Mouse (Mus musculus): Measurements from ENCODE around the gene Chuk. TPM values are rescaled to one million over a fixed set of nuclear protein-coding genes. Genes with fewer than 3 reads are reported as not detected.

Chuk gene
- 40.1 and 40.2 TPM in 2 replicates for polyA plus RNA-seq (2015; fragmentation: Nextera tagmentation; extraction: Ambion mirVana)

DNA sequence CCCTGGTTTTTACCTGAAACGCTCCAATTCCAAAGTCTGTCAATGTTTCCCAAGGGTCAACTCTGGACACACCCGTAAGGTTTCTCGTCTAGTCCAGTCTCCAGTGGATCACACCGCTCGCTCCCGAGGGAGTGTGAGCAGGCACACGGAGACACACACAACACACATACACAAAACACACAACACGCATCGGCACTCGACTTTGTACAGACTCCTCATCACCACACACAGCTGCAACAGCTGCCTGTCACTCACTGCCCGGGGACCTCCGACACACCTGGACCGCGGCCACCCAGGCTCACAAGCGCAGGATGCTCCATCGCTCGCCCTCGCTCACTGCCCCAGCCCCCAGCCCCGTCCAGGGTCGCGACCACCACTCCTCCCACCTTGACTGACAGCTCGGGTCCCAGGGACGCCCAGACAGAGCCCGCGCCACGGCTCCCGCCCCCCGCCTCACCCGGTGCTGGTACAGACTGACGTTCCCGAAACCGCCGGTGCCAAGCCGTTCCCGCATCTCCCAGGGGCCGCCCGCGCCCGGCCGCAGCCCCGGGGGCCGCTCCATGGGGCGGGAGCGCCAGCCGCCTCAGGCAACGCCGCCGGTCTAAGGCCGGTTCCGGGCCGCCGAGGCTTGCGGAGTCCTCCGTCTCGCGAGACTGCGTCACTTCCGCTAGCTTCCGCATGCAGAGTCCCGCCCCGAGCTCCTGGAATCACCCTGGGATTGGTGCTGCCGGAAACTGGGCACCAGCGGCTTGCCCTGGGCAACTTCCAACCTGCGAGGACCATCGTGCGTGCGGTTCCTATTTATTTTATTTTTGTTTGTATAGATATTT, at the start of gene Chuk:
TSS of gene Chuk (minus strand) at position 650 of the 830 bp plus-strand sequence.
- peak within 1 kb of the TSS; percentile 94 for H3K9ac ChIP-seq (ENCODE audit: low read length)
- peaks cover 7% of the 10 kb centered on the region for H3K36me3 ChIP-seq (ENCODE audit: control insufficient read depth, insufficient read depth, low read length)
- ATAC-seq (ENCODE audit: low read depth) = peak; percentile 99
- WGBS = under 1% methylated on average over 67 of the region's 67 CpGs
- no peaks in the 10 kb centered on the region for H3K9me3 ChIP-seq (ENCODE audit: control insufficient read depth, low read length)
- peaks cover 7% of the 10 kb centered on the region for H3K4me1 ChIP-seq (replicated peaks; ENCODE audit: control insufficient read depth, insufficient read depth, low read length)
- H3K4me3 ChIP-seq (ENCODE audit: low read length) = peak within 1 kb of the TSS; percentile 80
- H3K4me2 ChIP-seq (ENCODE audit: low read depth, low read length) = peak within 1 kb of the TSS; percentile 91
- no peaks in the 10 kb centered on the region for H3K27me3 ChIP-seq (ENCODE audit: control insufficient read depth, insufficient read depth, low read depth, low read length)
- H3K27ac ChIP-seq (ENCODE audit: low read length) = peak within 1 kb of the TSS; percentile 15

DNA sequence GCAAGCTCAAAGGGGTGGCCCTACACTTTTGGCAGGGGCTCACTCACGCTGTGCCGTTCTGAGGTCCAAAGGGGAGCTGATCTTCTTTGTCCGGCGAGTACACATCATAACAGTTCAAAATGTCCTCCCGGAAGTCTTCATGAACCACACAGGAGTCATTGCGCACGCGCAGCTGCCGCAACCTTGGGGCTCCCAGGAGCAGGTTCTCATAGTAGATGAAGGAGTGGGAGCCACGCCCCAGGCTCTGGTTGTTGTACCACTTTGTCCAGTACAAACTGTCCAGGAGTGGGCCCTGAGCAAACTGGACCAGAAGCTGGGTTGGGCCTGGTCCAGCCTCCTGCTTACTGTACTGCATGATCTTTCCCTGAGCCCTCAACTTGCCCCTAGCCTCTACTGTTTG, 49.7 kb upstream of the Chuk start:
- no peaks in the 10 kb centered on the region for H3K27me3 ChIP-seq (ENCODE audit: control insufficient read depth, insufficient read depth, low read depth, low read length)
- H3K36me3 ChIP-seq (ENCODE audit: control insufficient read depth, insufficient read depth, low read length) = no peaks in the 10 kb centered on the region
- no peak overlapping the region for H3K27ac ChIP-seq (ENCODE audit: low read length)
- H3K4me1 ChIP-seq (replicated peaks; ENCODE audit: control insufficient read depth, insufficient read depth, low read length) = no peaks in the 10 kb centered on the region
- H3K9ac ChIP-seq (ENCODE audit: low read length) = no peak overlapping the region
- 91% methylated on average over 10 of the region's 10 CpGs for WGBS
- no peaks in the 10 kb centered on the region for H3K9me3 ChIP-seq (ENCODE audit: control insufficient read depth, low read length)
- no peak overlapping the region for H3K4me3 ChIP-seq (ENCODE audit: low read length)
- ATAC-seq (ENCODE audit: low read depth) = no peak
- H3K4me2 ChIP-seq (ENCODE audit: low read depth, low read length) = no peak overlapping the region

DNA sequence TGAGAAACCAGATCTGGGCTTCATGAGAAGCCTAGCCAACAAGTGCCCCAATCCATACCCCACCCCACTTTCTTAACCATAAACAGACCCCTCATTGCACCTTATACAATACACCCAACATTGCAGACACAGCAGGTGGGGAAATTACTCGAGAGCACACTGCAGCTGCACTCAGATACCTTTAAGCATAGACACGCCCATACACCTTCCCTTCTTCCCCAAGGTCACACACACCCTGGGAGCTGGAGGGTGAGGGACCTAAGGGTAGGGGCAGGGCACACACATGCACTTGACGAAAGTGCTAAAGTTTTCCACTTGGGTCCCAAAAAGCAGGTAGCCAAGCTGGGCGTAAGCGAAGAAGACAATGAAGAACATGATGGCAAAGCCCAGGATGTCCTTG, 46.5 kb upstream of the Chuk start:
- WGBS = 74% methylated on average over 5 of the region's 5 CpGs
- Histone ChIP-seq H3K4me3 (ENCODE audit: low read length) (no peak overlapping the region), H3K4me1 (replicated peaks; ENCODE audit: control insufficient read depth, insufficient read depth, low read length) (no peaks in the 10 kb centered on the region)

DNA sequence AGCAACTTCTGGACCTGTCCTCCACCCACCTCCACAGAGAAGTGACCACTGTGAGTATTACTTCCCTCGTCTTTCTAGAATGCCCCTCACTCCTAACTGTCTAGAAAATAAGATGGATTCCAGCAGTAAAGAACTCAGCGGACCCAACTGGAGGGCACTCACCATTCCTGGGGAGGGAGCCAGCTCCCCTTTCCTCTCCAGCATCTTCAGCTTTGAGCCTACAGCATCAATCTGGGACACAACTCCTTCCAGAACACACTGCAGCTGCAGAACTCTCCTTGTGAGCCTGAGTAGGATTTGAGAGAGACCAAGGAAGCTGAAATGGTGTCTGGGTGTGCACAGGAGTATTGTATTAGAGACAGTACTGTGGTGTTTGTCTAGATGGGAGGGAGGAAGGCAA, 41.7 kb upstream of the Chuk start:
- no peak for ATAC-seq (ENCODE audit: low read depth)
- Histone ChIP-seq H3K9ac (ENCODE audit: low read length) (no peak overlapping the region), H3K4me2 (ENCODE audit: low read depth, low read length) (no peak overlapping the region), H3K4me1 (replicated peaks; ENCODE audit: control insufficient read depth, insufficient read depth, low read length) (peaks cover 8% of the 10 kb centered on the region), H3K4me3 (ENCODE audit: low read length) (no peak overlapping the region), H3K27me3 (ENCODE audit: control insufficient read depth, insufficient read depth, low read depth, low read length) (no peaks in the 10 kb centered on the region), H3K36me3 (ENCODE audit: control insufficient read depth, insufficient read depth, low read length) (no peaks in the 10 kb centered on the region), H3K9me3 (ENCODE audit: control insufficient read depth, low read length) (no peaks in the 10 kb centered on the region), H3K27ac (ENCODE audit: low read length) (no peak overlapping the region)
- WGBS = 72% methylated on average over 2 of the region's 2 CpGs

More for the DNA sequence above, 46.5 kb upstream of the Chuk start:
- no peaks in the 10 kb centered on the region for H3K36me3 ChIP-seq (ENCODE audit: control insufficient read depth, insufficient read depth, low read length)
- H3K27me3 ChIP-seq (ENCODE audit: control insufficient read depth, insufficient read depth, low read depth, low read length) = no peaks in the 10 kb centered on the region
- no peak overlapping the region for H3K4me2 ChIP-seq (ENCODE audit: low read depth, low read length)
- H3K9me3 ChIP-seq (ENCODE audit: control insufficient read depth, low read length) = no peaks in the 10 kb centered on the region
- no peak for ATAC-seq (ENCODE audit: low read depth)
- no peak overlapping the region for H3K9ac ChIP-seq (ENCODE audit: low read length)
- no peak overlapping the region for H3K27ac ChIP-seq (ENCODE audit: low read length)

DNA sequence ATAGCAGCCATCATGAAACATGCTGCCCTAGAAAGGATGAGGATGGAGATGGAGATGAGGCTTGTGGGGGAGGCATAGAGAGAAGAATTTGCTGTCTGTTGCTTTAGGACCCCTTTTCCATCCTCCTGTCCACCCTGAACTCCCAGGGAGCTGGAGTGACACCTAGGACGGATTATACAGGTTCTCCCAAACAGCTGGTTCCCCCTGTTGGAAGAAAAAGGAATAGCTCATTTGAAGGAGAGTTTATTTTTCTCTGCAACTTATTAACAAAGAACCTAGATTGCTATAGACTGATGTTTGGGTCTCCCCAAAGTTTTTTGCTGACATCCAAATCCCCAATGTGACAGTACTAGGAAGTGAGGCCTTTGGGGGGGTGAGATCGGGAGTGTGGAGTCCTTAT, 41.1 kb upstream of the Chuk start:
- no peak for ATAC-seq (ENCODE audit: low read depth)
- Histone ChIP-seq H3K27ac (ENCODE audit: low read length) (no peak overlapping the region), H3K4me3 (ENCODE audit: low read length) (no peak overlapping the region), H3K27me3 (ENCODE audit: control insufficient read depth, insufficient read depth, low read depth, low read length) (no peaks in the 10 kb centered on the region), H3K9ac (ENCODE audit: low read length) (no peak overlapping the region), H3K4me1 (replicated peaks; ENCODE audit: control insufficient read depth, insufficient read depth, low read length) (peaks cover 8% of the 10 kb centered on the region), H3K4me2 (ENCODE audit: low read depth, low read length) (no peak overlapping the region), H3K9me3 (ENCODE audit: control insufficient read depth, low read length) (no peaks in the 10 kb centered on the region), H3K36me3 (ENCODE audit: control insufficient read depth, insufficient read depth, low read length) (no peaks in the 10 kb centered on the region)
- WGBS = 26% methylated on average over 2 of the region's 2 CpGs

DNA sequence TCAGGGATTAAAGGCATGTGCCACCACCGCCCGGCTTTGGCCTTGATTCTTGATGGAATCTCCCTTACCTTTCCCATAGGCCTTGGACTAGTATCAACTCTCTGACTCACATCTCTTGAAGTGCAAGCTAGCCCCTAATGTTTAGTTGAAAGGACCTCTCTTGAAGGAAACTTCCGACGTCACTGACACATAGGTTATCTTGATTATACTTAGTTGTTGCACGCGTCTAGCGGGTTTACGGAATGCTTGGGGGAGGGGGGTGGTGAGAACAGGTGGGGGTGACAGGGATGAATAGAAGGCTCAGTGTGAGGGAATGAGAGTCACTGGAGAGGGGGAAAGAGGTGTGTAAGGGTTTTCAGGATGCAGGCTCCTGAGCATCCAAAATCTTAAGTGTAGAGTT, 39.7 kb upstream of the Chuk start:
- Histone ChIP-seq H3K9me3 (ENCODE audit: control insufficient read depth, low read length) (no peaks in the 10 kb centered on the region), H3K9ac (ENCODE audit: low read length) (no peak overlapping the region), H3K4me3 (ENCODE audit: low read length) (no peak overlapping the region), H3K4me1 (replicated peaks; ENCODE audit: control insufficient read depth, insufficient read depth, low read length) (peaks cover 8% of the 10 kb centered on the region), H3K27ac (ENCODE audit: low read length) (no peak overlapping the region), H3K36me3 (ENCODE audit: control insufficient read depth, insufficient read depth, low read length) (peaks cover 9% of the 10 kb centered on the region), H3K27me3 (ENCODE audit: control insufficient read depth, insufficient read depth, low read depth, low read length) (no peaks in the 10 kb centered on the region), H3K4me2 (ENCODE audit: low read depth, low read length) (no peak overlapping the region)
- no peak for ATAC-seq (ENCODE audit: low read depth)
- 87% methylated on average over 8 of the region's 8 CpGs for WGBS

DNA sequence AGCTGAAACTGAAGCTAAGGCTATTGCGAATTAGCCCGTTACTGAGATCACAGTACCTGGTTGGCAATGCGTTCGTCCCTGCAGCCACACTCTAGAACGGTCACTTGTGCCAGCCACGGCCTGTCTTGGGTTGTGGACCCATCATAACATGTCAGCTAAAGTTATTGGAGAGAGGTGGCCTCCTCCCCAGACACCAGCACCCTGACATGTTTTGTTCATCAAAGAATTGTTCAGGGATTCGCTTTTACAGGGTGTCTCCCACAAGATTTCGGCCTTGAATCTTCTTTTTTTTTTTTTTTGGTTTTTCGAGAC, 39.2 kb upstream of the Chuk start:
- peak overlapping the region; percentile 65 for H3K4me2 ChIP-seq (ENCODE audit: low read depth, low read length)
- H3K36me3 ChIP-seq (ENCODE audit: control insufficient read depth, insufficient read depth, low read length) = peaks cover 13% of the 10 kb centered on the region
- H3K27me3 ChIP-seq (ENCODE audit: control insufficient read depth, insufficient read depth, low read depth, low read length) = no peaks in the 10 kb centered on the region
- H3K27ac ChIP-seq (ENCODE audit: low read length) = no peak overlapping the region
- peaks cover 8% of the 10 kb centered on the region for H3K4me1 ChIP-seq (replicated peaks; ENCODE audit: control insufficient read depth, insufficient read depth, low read length)
- H3K9me3 ChIP-seq (ENCODE audit: control insufficient read depth, low read length) = no peaks in the 10 kb centered on the region
- peak overlapping the region; percentile 79 for H3K4me3 ChIP-seq (ENCODE audit: low read length)
- WGBS = 57% methylated on average over 9 of the region's 9 CpGs
- peak; percentile 44 for ATAC-seq (ENCODE audit: low read depth)
- H3K9ac ChIP-seq (ENCODE audit: low read length) = peak overlapping the region; percentile 80

DNA sequence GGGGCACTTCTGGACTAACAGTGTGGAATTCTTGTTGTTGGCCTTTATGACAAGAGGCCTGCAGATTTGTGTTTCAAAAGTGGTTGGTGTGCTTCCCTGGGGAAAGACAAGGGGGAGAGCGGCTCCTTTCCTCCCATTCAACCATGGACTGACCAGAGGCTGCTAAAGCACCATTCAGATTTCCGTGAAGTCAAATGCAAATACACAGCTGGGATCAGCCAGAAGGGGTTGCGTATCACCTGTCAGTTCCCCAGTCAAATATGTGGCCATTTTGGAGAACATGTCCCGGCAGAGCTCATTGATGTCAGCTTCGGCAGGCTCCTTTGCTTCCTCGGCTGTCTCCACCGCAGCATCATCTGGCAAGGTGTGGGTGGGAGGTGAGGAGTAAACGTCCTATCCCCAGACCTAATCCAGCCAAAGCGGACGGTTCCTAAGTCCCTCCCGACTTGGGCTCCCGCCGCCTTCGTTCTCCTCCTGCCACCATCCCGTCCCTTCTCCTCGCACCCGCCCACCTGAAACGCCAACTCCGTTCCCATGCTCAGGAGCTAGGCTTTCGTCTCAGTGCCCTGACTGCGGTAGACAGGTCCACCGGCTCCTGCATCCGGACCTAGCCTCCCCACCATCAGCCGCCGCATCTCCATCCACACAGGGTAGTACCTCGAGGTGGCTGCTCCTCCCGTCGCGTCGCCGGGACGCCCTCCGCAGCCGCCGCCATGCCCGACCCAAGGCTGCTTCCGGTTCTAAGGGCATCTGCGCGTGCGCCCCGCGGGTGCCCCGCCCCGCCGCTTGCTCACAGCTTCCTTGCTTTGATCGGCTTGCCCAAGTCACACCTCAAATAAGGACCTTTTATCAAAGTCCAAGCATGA, 38.7 kb upstream of the Chuk start, which contains the start of gene Bloc1s2:
TSS of gene Bloc1s2 (minus strand) at position 745 of the 866 bp plus-strand sequence.
- H3K36me3 ChIP-seq (ENCODE audit: control insufficient read depth, insufficient read depth, low read length) = peaks cover 17% of the 10 kb centered on the region
- peak within 1 kb of the TSS; percentile 80 for H3K9ac ChIP-seq (ENCODE audit: low read length)
- no peaks in the 10 kb centered on the region for H3K9me3 ChIP-seq (ENCODE audit: control insufficient read depth, low read length)
- peaks cover 8% of the 10 kb centered on the region for H3K4me1 ChIP-seq (replicated peaks; ENCODE audit: control insufficient read depth, insufficient read depth, low read length)
- ATAC-seq (ENCODE audit: low read depth) = peak; percentile 87
- 2% methylated on average over 46 of the region's 46 CpGs for WGBS
- peak within 1 kb of the TSS; percentile 79 for H3K4me3 ChIP-seq (ENCODE audit: low read length)
- no peak within 1 kb of the TSS for H3K27ac ChIP-seq (ENCODE audit: low read length)
- peak within 1 kb of the TSS; percentile 65 for H3K4me2 ChIP-seq (ENCODE audit: low read depth, low read length)
- H3K27me3 ChIP-seq (ENCODE audit: control insufficient read depth, insufficient read depth, low read depth, low read length) = no peaks in the 10 kb centered on the region

DNA sequence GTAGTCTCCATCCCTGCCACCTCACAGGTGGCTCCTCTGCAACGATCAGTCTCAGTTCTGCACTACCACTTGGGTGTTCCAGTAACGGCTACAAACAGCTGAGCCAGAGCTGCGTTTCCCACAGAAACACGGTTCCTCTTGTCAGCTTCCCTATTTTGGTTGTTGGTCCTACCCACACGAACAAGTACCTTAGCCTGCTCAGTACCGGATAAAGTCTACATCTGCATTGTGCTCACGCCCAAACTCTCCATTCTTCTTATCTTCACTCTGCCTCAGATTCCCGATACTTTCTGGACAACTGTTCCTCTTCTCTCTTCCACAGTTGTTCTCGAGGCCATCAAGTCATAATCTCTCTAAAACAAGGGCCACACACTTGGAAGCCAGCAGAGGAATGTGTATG, 37.1 kb upstream of the Chuk start:
- no peak overlapping the region for H3K9ac ChIP-seq (ENCODE audit: low read length)
- H3K27ac ChIP-seq (ENCODE audit: low read length) = no peak overlapping the region
- ATAC-seq (ENCODE audit: low read depth) = no peak
- no peak overlapping the region for H3K4me2 ChIP-seq (ENCODE audit: low read depth, low read length)
- peaks cover 8% of the 10 kb centered on the region for H3K4me1 ChIP-seq (replicated peaks; ENCODE audit: control insufficient read depth, insufficient read depth, low read length)
- H3K36me3 ChIP-seq (ENCODE audit: control insufficient read depth, insufficient read depth, low read length) = peaks cover 27% of the 10 kb centered on the region
- 83% methylated on average over 9 of the region's 9 CpGs for WGBS
- H3K9me3 ChIP-seq (ENCODE audit: control insufficient read depth, low read length) = no peaks in the 10 kb centered on the region
- no peak overlapping the region for H3K4me3 ChIP-seq (ENCODE audit: low read length)
- H3K27me3 ChIP-seq (ENCODE audit: control insufficient read depth, insufficient read depth, low read depth, low read length) = no peaks in the 10 kb centered on the region

Measured in lung, embryonic 16.5 days (tissue).